Mouse (Mus musculus) CH12.LX (cell line): Measurements from ENCODE around the gene Snx21. TPM values are rescaled to one million over a fixed set of nuclear protein-coding genes. Genes with fewer than 3 reads are reported as not detected.

Source experiments
- DNase-seq: peaks from one replicate; pipeline ENCODE4 v3.0.0-alpha.2; 2013; ENCODE audit errors: extremely low read depth
- H3K27ac ChIP-seq: 2 replicates; pipeline ENCODE4 v1.5.1; 2012; ENCODE audit warnings: low read depth, mild to moderate bottlenecking, control low read depth, moderate library complexity; ENCODE audit not compliant: insufficient read depth
- H3K27me3 ChIP-seq: replicated peaks from 2 replicates; pipeline ENCODE3; 2012; ENCODE audit warnings: inconsistent platforms
- H3K36me3 ChIP-seq, 2 experiments: replicated peaks in 1 of 2; 2 replicates each; pipeline versions ENCODE3 to v1.6.1; 2012; ENCODE audit warnings: inconsistent platforms in 1 of 2, low read length in 1 of 2, mild to moderate bottlenecking in 1 of 2, mixed read lengths in 1 of 2, moderate library complexity in 1 of 2; ENCODE audit not compliant: control insufficient read depth in 1 of 2, insufficient read depth in 1 of 2
- H3K4me1 ChIP-seq, 2 experiments: 2 replicates each; pipeline ENCODE4 v1.6.1; 2012; ENCODE audit warnings: inconsistent platforms in 1 of 2, moderate library complexity in 1 of 2; ENCODE audit not compliant: insufficient read depth in 2 of 2, control insufficient read depth in 1 of 2
- H3K4me2 ChIP-seq: 2 replicates; pipeline ENCODE4 v1.6.1; 2012; ENCODE audit warnings: low read depth, mild to moderate bottlenecking, control low read depth; ENCODE audit not compliant: poor library complexity, insufficient read depth, severe bottlenecking
- H3K4me3 ChIP-seq, 3 experiments: fragments of 150-350 bp in 1 of 3; sonication (generic) in 1 of 3; replicated peaks in 1 of 3; 2 replicates each; pipeline versions ENCODE3 to v1.5.1; 2011 to 2012; ENCODE audit warnings: low read depth in 2 of 3, low read length in 2 of 3, mild to moderate bottlenecking in 2 of 3, moderate library complexity in 2 of 3, control low read depth in 1 of 3, improper control_type of control experiment in 1 of 3, inconsistent platforms in 1 of 3, mixed read lengths in 1 of 3; ENCODE audit not compliant: poor library complexity in 1 of 3
- H3K79me2 ChIP-seq: replicated peaks from 2 replicates; pipeline ENCODE4 v1.6.1; 2012; ENCODE audit warnings: mild to moderate bottlenecking, moderate library complexity; ENCODE audit not compliant: control insufficient read depth, poor library complexity, insufficient read depth, severe bottlenecking; ENCODE audit errors: extremely low read depth
- H3K9ac ChIP-seq: 2 replicates; pipeline ENCODE4 v1.6.1; 2012; ENCODE audit warnings: low read depth, mild to moderate bottlenecking, control low read depth, moderate library complexity; ENCODE audit not compliant: insufficient read depth
- H3K9me3 ChIP-seq: replicated peaks from 2 replicates; pipeline ENCODE3; 2012; ENCODE audit warnings: low read length, inconsistent platforms, mixed read lengths
- CTCF ChIP-seq, 2 experiments: IDR thresholded peaks in 1 of 2; conservative IDR thresholded peaks in 1 of 2; 2 replicates each; pipeline ENCODE4 v1.5.1; 2011 to 2012; ENCODE audit warnings: low read depth in 2 of 2, low read length in 2 of 2, improper control_type of control experiment in 1 of 2, inconsistent platforms in 1 of 2, mild to moderate bottlenecking in 1 of 2, moderate library complexity in 1 of 2
- E2F4 ChIP-seq: IDR thresholded peaks from 2 replicates; pipeline ENCODE4 v1.6.1; 2011; ENCODE audit warnings: low read depth, low read length, improper control_type of control experiment; ENCODE audit not compliant: insufficient replicate concordance
- ELF1 ChIP-seq: IDR thresholded peaks from 2 replicates; pipeline ENCODE4 v1.6.1; 2014; ENCODE audit warnings: low read depth, mild to moderate bottlenecking, inconsistent platforms, low read length, improper control_type of control experiment
- EP300 ChIP-seq: IDR thresholded peaks from 2 replicates; pipeline ENCODE4 v1.6.1; 2011; ENCODE audit warnings: low read length, improper control_type of control experiment
- GABPA ChIP-seq: IDR thresholded peaks from 2 replicates; pipeline ENCODE4 v1.6.1; 2012; ENCODE audit warnings: low read depth, low read length, improper control_type of control experiment, inconsistent platforms; ENCODE audit not compliant: insufficient replicate concordance
- IRF4 ChIP-seq: IDR thresholded peaks from 2 replicates; pipeline ENCODE4 v1.6.1; 2014; ENCODE audit warnings: low read depth, mild to moderate bottlenecking, inconsistent platforms, low read length, improper control_type of control experiment
- JUN ChIP-seq: IDR thresholded peaks from 2 replicates; pipeline ENCODE4 v1.6.1; 2011; ENCODE audit warnings: low read depth, mild to moderate bottlenecking, low read length, improper control_type of control experiment, moderate library complexity; ENCODE audit not compliant: insufficient read depth
- JUND ChIP-seq: conservative IDR thresholded peaks from 2 replicates; pipeline ENCODE4 v1.6.1; 2011; ENCODE audit warnings: low read depth, low read length, improper control_type of control experiment
- KAT2A ChIP-seq: IDR thresholded peaks from 2 replicates; pipeline ENCODE4 v1.6.1; 2012; ENCODE audit warnings: low read length, improper control_type of control experiment, inconsistent platforms; ENCODE audit not compliant: insufficient replicate concordance
- MYC ChIP-seq: IDR thresholded peaks from 2 replicates; pipeline ENCODE4 v1.6.1; 2011; ENCODE audit warnings: low read depth, mild to moderate bottlenecking, improper control_type of control experiment, low read length
- NELFE ChIP-seq: IDR thresholded peaks from 2 replicates; pipeline ENCODE4 v1.6.1; 2011; ENCODE audit warnings: low read depth, low read length, improper control_type of control experiment
- PAX5 ChIP-seq: IDR thresholded peaks from 2 replicates; pipeline ENCODE4 v1.6.1; 2012; ENCODE audit warnings: low read length, inconsistent platforms, mixed read lengths
- POLR2A ChIP-seq: IDR thresholded peaks from 2 replicates; pipeline ENCODE4 v1.6.1; 2011; ENCODE audit warnings: low read depth, mild to moderate bottlenecking, improper control_type of control experiment, low read length
- POLR2AphosphoS2 ChIP-seq: IDR thresholded peaks from 2 replicates; pipeline ENCODE4 v1.6.1; 2011; ENCODE audit warnings: low read depth, low read length, improper control_type of control experiment
- RCOR1 ChIP-seq: conservative IDR thresholded peaks from 2 replicates; pipeline ENCODE4 v1.6.1; 2012; ENCODE audit warnings: low read depth, mild to moderate bottlenecking, inconsistent platforms, low read length, improper control_type of control experiment
- USF1 ChIP-seq: IDR thresholded peaks from 2 replicates; pipeline ENCODE4 v1.6.1; 2014; ENCODE audit warnings: low read depth, mild to moderate bottlenecking, inconsistent platforms, low read length, improper control_type of control experiment
- USF2 ChIP-seq: conservative IDR thresholded peaks from 2 replicates; pipeline ENCODE4 v1.6.1; 2011; ENCODE audit warnings: low read depth, low read length, improper control_type of control experiment
- ZC3H11A ChIP-seq: IDR thresholded peaks from 2 replicates; pipeline ENCODE4 v1.6.1; 2012; ENCODE audit warnings: low read depth, mild to moderate bottlenecking, inconsistent platforms, low read length, improper control_type of control experiment
- ZNF384 ChIP-seq: IDR thresholded peaks from 2 replicates; pipeline ENCODE4 v1.6.1; 2012; ENCODE audit warnings: low read depth, low read length, improper control_type of control experiment, inconsistent platforms
- dilution Hi-C: fragments of 300-500 bp; cut with MboI; formaldehyde crosslinking; loops from 2 replicates; pipeline ENCODE4 v1.14.3; 2020; ENCODE audit warnings: low sequenced_read_pairs; ENCODE audit not compliant: extremely low pct_unique_long_range_greater_than_20kb, extremely low pct_ligation_motif_present
- in situ Hi-C: fragments of 300-500 bp; cut with MboI; formaldehyde crosslinking; loops from 3 replicates; pipeline ENCODE4 v1.14.3; 2019; ENCODE audit warnings: low sequenced_read_pairs, low pct_ligation_motif_present, low pct_unique_long_range_greater_than_20kb, mixed read lengths
- polyA plus RNA-seq: library from polyadenylated mRNA; unstranded; fragments of >175 nt; gene quantifications from 2 replicates; pipeline ENCODE4 v1.2.1, GENCODE M21; 2012; ENCODE audit warnings: low read depth; ENCODE audit not compliant: insufficient read length
- total RNA-seq, 2 experiments: library from RNA; depleted of rRNA; stranded (reverse); fragments of 300-350 nt in 1 of 2; fragments of >200 nt in 1 of 2; gene quantifications; 2 replicates each; pipeline ENCODE4 v1.2.3; 2012 to 2014

Gene Snx21
- total and polyA plus RNA-seq, 3 experiments = 0.71 to 3.3 (median 1.5) TPM

DNA sequence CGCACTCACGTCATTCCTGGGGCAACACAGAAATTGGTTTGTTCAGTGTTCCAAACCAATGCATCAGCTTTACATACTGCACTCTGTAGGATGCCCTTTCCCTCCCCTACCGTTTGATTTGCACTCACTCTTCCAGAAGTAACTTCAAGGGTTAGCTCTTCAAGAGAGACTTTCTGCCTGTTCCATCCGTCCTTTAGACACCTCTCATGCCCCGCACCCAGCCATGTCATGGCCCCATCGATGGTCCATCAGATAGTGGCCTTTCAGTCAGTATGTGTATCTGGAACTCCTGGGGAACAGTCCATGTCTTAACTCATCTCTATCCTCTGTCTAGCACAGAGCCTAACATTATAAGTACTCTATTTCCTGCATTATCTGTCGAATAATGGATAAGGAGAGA is 23.0 kb upstream of the Snx21 start:
- H3K4me3 ChIP-seq = no peak overlapping the region
- in situ Hi-C loops (no loop called here), dilution Hi-C loops (no loop called here)
- H3K9me3 ChIP-seq = no peaks in the 10 kb centered on the region
- H3K4me1 ChIP-seq = peaks cover under 1 to 20% of the 10 kb centered on the region in 2 experiments; a peak in 3 of 4 replicates
- DNase-seq = no peak
- no peak overlapping the region for H3K27ac ChIP-seq
- H3K36me3 ChIP-seq = peaks cover 78 to 92% of the 10 kb centered on the region in 2 experiments
- no peak for TF ChIP-seq ZC3H11A
- no peak for TF ChIP-seq ZNF384
- TF ChIP-seq E2F4 = no peak
- TF ChIP-seq POLR2A = no peak
- no peak for TF ChIP-seq RCOR1
- TF ChIP-seq CTCF (conservative IDR thresholded peaks at IDR 0.05 in 1 of 2, IDR thresholded peaks at IDR 0.05 in 1 of 2; ENCODE audit: low read depth in 2 of 2, low read length in 2 of 2) = no peak
- TF ChIP-seq ELF1 = no peak
- TF ChIP-seq JUN = no peak
- no peak for TF ChIP-seq PAX5
- TF ChIP-seq USF1 = no peak
- H3K79me2 ChIP-seq = no peaks in the 10 kb centered on the region
- H3K27me3 ChIP-seq = no peaks in the 10 kb centered on the region
- no peak overlapping the region for H3K4me2 ChIP-seq
- H3K9ac ChIP-seq = no peak overlapping the region

DNA sequence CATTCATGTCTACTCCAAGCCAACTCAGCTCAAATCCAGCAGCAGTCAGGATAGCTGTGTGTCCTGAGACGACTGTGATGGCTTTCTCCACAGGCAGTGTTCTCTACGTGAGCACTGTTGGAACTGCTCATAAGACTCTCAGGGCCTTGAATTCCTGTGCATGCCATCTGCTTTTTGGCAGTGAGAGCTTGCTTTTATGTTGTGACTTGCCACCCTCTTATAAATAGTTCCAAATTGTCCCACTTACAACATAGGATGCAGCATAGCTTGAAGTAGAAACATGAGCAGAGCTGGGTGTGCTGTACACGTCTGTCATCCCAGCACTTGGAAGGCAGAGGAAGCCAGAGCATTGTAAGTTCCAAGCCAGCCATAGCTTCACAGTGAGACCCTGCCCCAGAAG is 19.8 kb upstream of the Snx21 start:
- dilution Hi-C loops (no loop called here), in situ Hi-C loops (no loop called here)
- H3K4me3 ChIP-seq = no peak overlapping the region
- H3K36me3 ChIP-seq = peaks cover 58 to 72% of the 10 kb centered on the region in 2 experiments
- no peak overlapping the region for H3K27ac ChIP-seq
- H3K79me2 ChIP-seq = peaks cover 10% of the 10 kb centered on the region; the same call in 1 of the 2 replicates
- no peaks in the 10 kb centered on the region for H3K27me3 ChIP-seq
- H3K4me2 ChIP-seq = no peak overlapping the region
- DNase-seq = no peak
- no peak for TF ChIP-seq NELFE
- no peak for TF ChIP-seq KAT2A
- TF ChIP-seq EP300 = no peak
- TF ChIP-seq MYC = no peak
- TF ChIP-seq POLR2A = no peak
- no peak for TF ChIP-seq USF2
- no peak for TF ChIP-seq IRF4
- TF ChIP-seq GABPA = no peak
- TF ChIP-seq POLR2AphosphoS2 = no peak
- TF ChIP-seq JUND = no peak
- peaks cover 2 to 31% of the 10 kb centered on the region in 2 experiments; a peak in 3 of 4 replicates for H3K4me1 ChIP-seq
- H3K9ac ChIP-seq = no peak overlapping the region
- H3K9me3 ChIP-seq = no peaks in the 10 kb centered on the region
